Mouse (Mus musculus) spleen, adult 12 weeks (tissue): ENCODE measurements around the gene Fads2.

Experiments used
- DNase-seq: peaks from one replicate; pipeline ENCODE4 v3.0.0; 2022; ENCODE audit warnings: low spot score

The Fads2 gene

DNA sequence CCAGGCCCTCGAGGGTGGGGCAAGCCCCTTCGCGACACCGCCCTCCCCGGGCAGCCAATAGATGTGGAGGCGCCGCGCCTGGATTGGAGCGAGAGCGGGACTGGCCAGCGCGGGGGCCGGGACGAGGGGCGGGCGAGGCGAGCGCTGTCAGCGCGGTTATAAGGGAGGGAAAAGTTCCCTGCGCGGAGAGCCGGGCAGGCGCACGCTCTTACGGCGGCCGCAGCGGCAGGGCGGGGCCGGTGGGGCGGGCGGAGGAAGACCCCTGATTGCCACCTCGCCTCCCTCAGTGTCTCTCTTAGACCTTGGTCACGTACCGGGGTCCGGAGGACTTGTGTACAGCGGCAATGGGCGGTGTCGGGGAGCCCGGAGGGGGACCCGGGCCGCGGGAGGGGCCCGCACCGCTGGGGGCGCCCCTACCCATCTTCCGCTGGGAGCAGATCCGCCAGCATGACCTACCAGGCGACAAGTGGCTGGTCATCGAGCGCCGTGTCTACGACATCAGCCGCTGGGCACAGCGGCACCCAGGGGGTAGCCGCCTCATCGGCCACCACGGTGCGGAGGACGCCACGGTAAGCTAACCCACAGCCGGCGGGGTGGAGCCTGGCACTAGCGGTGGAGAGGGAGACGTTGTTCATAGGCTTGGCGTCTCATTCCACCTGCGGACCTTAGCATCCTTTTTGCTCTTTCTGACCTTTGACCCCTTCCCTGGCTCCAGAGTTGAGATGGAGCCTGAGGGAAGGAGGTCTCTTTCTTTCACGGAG, 60.0 kb downstream of the Fads2 start, which contains the start of gene Fads3:
Fads3 (plus strand) TSS at position 182 of the 761 bp plus-strand sequence.
- peak; percentile 50 for DNase-seq

DNA sequence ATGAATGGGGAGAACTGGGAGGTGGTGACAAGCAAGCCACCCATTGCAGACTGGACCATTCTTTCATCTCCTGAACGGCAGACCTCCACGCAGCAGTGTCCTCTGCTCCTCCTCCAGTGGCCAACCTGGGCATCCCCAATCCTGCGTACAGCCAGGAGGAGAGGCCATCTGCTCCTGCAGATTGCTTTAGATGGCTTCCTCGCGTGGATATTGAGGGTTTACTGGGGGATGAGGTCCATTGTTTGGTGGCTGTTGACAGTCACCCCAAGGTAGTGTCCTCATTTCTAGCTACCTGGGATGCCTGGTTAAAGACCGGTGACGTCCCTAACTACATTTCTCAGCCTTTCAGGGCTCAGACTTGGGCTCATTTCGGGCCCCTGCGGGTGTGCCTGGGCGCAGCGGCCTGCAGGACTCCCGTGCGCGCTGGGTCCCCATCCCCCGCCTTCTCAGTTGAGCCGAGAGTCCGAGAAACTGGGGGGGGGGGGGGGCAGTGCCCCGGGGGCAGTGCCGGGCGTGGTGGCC, 60.6 kb downstream of the Fads2 start:
- DNase-seq = no peak

DNA sequence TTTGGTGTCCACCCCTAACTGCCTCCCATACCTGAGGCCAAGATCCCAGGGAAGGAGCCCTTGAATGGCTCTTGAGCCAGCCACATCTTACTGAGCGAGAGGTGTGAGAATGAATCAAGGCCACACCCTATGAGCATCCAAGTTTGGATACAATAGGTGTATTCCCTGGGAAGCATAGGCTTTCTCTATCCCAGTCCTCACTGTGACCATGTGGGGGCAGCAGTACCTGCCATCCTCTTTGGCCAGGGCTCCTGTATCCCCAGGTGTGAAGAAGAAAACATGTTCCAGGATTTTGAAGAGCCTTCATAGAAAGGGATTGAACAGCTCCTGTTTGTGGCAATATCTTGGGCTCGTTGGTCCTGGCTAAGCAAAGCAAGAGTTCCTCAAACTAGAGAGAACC, 61.9 kb downstream of the Fads2 start:
- no peak for DNase-seq

DNA sequence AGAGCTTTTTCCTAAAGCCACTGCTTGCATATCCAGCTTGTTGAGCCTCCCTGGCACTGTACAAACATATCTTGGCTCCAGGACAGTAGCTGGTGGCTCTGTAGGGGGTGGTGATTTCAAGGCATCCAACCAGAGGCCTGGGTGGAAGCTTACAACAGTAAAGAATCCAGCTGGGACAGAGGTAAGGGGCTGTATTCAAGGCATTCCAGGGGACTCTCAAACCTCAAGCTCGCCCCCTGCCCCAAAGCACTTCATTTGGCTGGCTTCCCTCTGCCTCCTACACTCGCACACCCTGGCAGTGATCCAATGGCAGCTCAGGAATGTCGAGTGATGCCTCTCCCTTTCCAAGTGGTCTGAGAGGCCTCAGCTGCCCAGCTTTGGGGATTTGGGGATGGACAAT, 62.6 kb downstream of the Fads2 start:
- no peak for DNase-seq

DNA sequence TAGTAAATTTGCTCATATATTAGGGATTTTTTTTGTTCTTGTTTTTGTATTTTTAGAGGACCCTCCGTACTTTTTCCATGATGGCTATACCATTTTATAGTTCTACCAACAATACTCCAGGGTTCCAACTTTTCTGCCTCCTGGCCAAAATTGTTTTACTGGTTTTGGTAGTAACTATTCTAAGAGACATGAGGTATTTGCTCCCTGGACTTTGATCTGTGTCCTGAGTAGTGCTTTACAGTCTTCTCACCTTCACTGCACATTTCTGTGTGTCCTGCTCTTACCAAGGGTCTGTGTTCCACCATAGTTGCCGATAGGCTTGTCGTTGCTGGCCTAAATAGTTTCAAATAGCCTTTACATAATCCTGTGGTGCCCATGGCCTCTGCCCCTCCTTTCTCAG, 63.2 kb downstream of the Fads2 start:
- no peak for DNase-seq

DNA sequence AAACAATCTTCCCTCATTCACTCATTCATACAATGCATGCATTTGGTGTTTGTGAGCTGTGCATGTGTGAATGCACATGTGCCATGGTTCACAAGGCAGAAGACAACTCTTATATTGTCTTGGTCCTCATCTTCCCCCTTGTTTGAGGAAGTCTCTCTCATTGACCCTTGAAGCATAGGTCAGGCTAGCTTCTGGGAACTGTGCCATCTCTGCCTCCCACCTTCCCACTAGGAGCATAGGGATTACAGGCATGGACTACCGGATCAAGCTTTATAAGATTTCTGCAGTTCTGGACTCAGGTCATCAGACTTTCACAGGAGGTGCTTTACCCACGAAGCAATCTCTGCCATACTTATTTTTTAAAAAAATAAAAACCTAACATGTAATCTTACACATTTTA, 64.0 kb downstream of the Fads2 start:
- DNase-seq = no peak

DNA sequence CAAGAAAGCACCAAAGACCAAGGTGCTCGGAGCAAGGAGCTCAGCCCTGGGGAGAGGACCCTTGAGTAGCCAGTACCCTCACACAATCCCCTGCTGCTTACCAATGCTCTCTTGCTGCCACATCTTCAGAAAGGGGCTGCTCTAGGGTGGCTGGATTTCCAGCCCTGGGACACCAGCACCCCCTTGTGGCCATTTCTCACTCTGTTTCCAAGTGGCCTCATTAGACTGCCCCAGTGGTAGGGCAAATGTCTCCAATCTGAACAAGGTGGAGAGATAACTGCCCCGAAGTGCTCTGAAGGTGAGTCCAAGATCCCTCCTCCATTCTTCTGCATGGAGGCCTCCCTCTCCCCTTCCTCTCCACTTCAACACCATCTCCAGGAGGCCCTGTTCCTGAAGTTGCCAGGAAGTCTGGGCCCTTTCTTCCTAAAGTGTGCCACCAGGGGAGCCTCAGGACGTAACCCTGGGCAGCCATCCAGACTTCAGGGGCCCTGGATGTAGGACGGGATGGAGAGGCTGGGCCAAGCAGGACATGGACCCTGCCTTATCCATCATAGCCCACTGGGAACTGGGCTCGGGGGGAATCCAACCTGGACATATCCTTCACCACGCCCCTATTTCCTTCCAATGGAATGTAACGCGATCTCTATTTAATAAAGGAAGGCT, 66.6 kb downstream of the Fads2 start:
- DNase-seq = peak; percentile 74

DNA sequence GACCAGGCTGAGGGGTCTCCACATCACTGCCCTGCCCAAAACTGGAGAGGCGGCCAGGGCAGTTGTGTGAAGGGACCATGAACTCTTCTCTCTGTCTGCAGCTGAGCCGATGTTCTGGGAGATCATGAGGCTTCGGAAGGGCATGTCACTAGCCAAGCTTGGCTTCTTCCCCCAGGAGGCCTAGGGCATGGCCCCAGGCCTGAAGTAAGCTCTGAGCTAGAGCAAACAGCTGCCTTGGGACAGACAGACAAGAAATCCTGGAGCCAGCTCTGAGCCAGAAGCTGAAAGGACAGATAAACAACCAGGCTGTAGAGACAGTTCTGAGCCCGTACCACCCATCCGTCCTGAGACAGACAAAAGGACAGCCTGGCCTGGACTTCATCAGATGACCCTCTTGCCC, 67.2 kb downstream of the Fads2 start:
- no peak for DNase-seq

DNA sequence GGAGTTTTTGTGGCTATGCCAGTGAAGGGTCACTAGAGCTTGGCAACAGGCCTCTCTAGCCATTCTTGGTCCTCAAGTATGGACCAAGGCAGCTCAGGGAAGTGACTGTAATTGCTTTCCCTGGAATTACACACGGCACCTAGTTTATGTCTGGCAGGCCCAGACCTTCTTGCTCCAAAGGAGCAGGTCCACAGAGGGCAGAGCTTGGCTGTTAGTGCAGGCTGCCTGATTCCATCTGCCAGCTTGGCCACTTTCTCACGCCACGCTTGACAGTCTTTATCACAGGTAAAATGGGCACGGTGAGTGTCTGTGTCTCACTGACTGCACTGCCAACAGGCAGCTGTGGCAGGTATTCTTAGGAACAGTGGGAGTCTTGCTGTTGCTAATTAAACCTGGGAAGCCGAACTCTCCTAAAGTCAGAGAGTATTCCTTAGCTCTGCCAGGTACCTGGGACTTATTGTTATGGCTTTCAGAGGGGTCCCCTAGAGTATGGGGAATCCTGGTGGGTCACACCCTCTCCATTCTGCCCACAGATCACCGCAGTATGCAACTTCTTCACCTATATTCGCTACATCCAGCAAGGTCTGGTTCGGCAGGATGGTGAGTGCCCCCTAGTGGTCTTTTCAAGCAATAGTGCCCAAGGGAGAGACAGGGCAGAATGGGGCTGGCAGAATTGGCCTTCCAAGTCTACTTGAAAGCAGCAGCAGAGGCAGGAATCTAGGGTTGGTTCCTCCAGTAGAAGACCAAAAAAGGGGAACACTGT, 68.2 kb downstream of the Fads2 start:
- DNase-seq = no peak

DNA sequence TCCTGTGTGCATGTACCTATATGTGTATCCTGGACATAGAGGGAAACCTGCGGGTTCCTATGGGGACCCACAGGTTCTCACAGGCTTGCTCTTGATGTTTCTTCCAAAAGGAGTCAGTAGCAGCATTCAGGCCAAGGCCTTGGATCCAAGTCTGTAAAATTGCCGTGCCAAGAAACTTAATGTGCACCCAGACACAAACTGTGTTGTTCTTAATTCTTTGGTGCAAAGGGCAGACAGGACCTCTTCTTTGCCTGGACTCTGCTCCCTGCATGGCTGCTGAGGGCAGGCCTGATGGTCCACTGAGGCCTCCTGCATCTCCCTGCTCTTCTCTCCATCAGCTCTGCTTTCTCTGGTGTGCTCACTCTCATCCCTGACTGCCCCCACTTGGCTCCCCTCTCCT, 71.8 kb downstream of the Fads2 start:
- DNase-seq = no peak

DNA sequence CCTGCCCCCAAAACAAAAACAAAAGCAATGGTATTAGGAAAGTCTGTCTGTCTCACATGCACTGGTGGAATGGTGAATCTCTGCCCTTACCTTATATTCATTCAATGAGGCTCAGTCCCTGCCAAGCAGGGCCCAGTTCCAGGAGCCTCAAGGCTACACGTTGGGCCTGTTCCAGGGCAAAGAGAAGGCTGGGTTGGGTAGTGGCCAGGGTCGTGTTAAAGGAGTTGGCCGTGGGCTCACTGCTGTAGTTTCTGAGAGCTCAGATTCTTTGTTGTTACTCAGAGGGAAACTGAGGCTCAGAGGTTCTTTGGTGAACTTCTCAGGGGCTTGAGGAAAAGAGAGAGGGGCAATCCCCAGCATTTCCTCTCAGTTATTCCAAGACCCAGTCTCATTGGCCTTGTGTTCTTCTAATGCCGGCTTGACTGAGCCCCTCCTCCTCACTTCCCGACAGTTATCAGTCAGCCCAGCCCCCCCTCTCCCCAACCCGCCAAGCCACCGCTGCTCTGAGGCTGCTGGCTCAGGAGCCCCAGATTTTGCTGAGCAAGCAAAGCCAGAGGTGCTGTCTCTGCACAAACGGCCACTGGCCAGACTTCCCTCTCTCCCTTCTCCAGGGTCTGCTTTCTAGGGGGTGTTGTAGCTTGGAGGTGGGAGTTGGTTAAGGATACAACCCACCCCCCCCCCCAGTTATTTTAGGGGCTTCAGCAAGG, 76.2 kb downstream of the Fads2 start:
- DNase-seq = no peak

DNA sequence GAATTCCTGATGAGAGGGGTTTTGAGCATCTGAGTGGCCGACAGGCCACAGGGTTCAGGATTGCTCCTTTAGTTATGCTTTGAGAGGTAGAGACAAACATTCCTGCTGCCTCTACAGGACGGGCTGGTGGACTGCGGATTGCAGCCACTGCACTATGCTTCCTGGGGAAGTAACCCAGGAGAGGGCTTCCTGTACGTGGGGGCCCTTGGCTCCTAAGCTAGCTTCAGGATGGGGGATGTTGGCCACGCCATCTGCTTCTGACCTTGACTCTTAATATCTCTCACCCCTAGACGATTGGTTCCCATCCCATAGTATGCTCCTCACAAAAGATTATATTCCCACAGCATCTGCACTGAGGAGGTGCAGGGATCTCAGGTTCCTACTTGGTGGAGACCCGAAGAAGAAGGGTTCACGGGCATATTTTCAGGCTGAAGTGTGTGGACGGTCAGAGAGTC, 78.2 kb downstream of the Fads2 start:
- no peak for DNase-seq

DNA sequence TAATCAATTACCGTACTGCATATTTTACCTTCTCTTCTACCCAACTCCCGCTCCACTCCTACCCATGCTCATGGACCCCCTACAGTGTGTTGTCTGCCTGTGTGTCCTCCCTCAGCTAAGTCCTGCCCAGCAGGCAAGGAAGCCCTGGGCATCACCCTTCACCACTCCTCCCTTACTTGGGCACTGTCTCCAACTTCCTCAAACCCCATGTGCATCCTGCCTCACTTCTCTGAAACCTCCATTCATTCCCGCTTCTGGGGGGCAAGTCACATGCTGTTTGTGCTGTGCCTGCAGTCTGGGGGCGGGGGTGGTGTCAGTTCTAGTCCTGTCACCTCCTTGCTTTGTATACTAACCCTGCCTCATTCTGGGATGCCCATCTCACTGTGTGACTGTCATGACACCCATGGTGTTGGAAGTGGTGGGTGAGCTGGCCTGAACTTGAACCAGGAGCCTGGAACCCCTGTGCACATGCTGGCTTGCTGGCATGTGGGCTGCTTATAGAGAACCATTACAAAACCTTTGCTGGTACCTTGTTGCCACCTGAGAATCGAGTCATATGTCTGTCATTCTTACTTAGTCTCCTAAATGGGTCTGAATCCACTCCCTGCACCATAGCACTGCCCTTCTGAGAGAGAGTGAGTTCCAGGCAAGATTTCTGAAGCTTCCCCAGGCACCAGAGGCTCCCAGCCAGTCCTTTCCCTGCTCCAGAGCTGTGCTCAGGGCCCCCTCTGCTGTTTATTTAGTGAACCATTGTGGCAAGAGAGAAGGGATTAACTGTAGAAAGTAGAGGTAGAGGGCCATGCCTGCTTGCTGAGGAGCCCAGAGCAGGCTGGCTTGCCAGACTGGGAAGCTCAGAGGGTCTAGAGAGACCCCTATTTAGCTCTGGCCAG, 78.9 kb downstream of the Fads2 start:
- DNase-seq = no peak

DNA sequence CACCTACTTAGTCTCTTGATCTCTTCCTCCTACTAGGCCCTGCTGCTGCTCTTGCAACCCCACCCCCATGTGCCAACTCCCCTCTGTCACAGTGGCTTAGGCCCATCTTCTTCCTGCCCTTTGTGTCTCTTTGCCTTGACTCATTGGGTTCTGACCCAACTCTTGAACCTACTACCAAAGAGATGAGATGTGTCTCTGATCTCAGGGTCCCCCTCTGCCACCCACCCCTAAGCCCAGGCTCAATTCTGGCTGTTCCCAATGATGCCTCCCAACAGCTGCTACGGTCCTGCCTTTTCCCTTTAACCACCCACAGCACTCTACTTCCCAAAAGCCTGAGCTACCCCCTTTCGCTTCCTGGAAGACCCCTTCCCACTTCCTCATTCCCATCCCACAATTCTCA, 79.6 kb downstream of the Fads2 start:
- DNase-seq = no peak

DNA sequence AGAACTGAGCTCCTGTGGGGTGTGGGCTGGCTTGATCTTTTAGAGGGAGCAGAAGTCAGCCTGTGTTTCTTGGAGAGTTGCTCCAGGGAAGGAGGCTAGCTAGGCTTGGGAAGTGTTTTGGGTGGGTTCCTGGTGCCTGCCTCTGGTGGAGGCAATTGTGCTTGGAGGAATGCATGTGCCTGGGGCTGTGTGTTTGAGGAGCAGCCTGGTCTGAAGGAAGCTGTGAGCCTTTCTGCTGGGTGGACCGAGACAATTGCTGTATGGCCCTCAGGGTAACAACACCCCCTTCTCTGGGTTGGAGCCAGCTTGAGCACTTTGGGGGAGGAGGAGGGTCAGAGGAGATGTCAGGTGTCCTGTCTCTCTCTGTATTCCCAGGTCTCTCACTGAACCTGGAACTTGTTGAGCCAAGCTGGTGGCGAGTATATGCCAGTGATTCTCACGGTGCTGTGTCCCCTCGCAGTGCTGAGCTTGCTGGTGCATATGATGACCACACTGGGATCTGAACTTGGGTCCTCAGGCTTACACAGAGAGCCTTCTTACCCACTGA, 82.3 kb downstream of the Fads2 start:
- DNase-seq = no peak

DNA sequence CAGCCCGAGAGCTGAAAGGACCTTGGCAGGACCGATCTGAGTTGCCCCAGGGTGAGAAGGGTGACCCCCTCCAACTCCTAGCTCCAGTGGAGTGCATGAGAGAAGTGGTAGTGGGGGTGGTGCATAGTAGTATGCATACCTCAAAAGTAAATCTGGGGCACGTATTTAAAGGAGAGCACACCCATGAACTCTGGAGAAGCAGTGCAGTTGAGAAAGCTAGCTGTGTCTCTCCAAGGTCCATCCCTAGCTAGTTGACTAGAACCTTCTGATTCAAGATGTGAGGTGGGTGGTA, 83.1 kb downstream of the Fads2 start:
- DNase-seq = no peak

DNA sequence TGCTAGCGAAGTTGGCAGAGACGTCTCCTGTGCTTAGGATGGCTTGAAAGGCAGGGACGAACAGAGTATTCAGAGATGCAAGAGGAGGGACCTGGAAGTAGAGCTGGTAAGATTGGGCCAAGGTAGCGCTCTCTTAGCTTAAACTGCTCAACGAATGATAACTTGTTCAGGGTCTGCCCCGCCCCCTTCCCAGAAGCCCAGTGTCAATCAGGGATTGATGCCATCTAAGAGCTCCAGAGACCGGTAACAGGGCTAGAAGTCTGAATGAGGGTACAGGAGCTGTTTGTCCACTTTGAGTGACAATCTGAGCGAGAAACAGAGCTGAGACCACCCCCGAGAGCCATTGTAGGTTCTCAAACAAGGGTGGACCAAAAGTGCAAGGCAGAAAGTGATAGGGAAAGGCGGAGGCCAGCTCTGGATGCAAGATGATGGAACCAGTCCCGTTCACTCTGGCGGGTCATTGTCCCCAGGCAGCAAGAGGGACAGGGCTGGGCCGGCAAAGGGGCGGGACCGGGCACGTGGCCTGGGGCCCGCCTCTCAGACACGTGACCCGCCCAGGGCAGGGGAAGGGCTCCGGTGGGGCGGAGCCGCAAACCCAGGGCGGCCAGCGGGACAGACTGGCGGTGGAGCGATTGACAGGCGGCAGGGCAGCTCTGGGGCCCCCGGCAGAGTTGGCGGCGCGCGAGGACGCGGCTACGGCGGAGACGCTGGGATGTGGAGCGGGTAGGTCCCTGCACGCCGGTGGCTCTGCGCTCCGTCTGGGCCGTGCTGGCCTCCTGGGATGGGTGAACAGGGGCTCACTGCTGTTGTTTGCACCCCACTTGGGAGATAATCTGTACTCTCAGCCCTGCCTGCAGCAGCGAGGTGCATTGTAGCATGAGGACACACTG, 83.7 kb downstream of the Fads2 start:
- peak; percentile 89 for DNase-seq

DNA sequence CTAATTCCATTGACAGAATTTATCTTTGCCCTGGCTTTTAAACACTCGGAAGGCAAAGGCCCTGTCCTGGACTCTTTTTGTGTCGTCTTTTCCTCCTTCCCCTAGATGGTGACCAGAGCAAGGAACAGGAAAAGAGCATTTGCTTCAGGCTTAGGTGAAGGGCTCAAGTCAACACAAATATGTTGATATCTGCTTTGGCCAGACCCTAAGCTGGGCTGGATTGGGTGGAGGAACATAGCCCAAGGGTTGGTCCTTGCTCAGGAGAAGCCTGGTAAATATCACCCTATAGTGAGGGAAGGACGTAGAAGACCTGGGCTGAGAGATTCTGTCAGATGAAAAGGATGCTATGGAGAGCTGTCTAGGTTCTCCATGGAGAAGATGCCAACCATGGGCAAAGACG, 85.4 kb downstream of the Fads2 start:
- peak; percentile 37 for DNase-seq

DNA sequence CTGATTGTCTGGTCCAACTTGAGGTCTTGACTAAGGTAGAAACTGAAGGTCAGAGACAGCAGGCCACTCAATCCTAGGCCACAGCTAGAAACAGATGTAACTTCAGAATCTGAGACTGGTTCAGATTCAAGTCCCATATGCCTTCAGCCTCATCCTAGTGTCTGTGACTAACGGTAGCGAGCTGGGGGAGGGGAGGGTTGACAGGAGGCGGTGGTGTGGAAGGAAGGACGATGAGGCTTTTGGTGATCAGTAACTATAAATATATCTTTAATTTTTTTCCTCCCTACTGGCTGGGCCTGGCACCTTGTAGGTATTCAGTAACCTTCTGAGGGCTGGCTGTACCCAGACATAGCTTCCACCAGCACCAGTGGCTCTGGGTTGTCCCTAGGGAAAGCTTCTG, 86.1 kb downstream of the Fads2 start:
- DNase-seq = peak; percentile 28

DNA sequence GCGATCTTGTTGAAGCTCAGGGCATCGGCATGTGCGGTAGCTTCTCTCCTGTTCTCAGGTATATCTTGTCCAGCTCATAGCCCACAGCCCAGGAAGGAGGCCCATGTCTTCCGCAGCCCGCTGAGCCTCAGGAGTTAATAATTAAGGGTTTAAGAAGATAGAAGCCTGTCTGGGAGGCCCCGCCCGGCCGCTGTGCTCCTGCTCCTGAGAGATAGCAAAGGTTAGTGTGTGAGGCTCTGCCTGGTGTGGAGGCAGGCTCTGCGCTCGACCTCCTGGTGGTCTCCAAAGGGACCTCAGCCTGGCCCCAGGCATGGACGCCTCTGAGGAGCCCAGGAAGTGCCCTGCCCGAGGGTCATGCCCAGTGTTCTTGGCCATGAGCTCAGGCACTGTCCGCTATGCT, 86.7 kb downstream of the Fads2 start:
- DNase-seq = peak; percentile 77
